Mouse (Mus musculus): Measurements from ENCODE around the gene Abtb2. TPM values are rescaled to one million over a fixed set of nuclear protein-coding genes. Genes with fewer than 3 reads are reported as not detected.

Gene Abtb2
- polyA plus RNA-seq, 1 experiment: 4.4 TPM

- Histone ChIP-seq H3K4me3 (ENCODE audit: insufficient read depth, low read length) (no peak overlapping the region), H3K4me1 (ENCODE audit: control insufficient read depth, insufficient read depth, low read length) (peaks cover 7% of the 10 kb centered on the region), H3K27ac (ENCODE audit: insufficient read depth, low read length) (no peak overlapping the region)
- no peak for TF ChIP-seq CTCF (IDR thresholded peaks at IDR 0.05; ENCODE audit: borderline replicate concordance, insufficient read depth, low read length)
- no peak for TF ChIP-seq POLR2A (IDR thresholded peaks at IDR 0.05; ENCODE audit: low read depth, low read length)
Measured at GRCm38 (mm10) chr2:103609499-103609898, 43.4 kb downstream of the Abtb2 start.

DNA sequence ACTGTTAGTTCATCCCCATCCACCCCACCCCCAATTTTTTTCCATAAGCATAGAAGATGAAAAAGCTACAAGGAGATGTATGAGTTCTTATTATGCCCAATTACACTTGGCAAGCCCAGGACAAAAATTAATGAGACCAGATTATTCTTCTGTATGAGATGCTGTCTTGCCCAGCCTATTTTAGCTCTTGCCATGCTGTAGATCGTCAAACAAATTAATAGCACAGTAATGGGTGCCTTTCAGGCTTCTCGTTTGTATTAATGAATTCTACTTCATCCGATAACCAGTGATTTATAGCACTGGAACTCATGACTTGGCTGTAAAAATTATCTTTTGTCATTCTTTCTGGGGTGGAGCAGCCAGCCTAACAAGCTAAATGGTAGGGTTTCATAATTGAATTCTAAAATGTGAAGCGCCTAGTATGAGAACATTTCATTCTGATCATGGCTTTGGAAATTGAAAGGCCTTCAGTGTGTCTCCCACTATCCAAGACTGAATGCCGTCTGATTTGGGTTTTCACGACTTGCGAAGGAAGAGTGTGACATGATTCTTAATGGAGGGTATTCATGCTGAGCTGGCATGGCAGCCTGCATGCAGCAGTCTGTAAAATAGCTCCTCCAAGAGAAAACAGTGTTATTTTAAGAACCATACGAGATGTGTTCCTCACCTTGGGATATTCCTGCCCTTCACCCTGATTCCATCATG is 44.9 kb downstream of the Abtb2 start:
- TF ChIP-seq POLR2A (IDR thresholded peaks at IDR 0.05; ENCODE audit: low read depth, low read length) (no peak), CTCF (IDR thresholded peaks at IDR 0.05; ENCODE audit: borderline replicate concordance, insufficient read depth, low read length) (no peak)
- Histone ChIP-seq H3K4me1 (ENCODE audit: control insufficient read depth, insufficient read depth, low read length) (peaks cover 7% of the 10 kb centered on the region), H3K27ac (ENCODE audit: insufficient read depth, low read length) (no peak overlapping the region), H3K4me3 (ENCODE audit: insufficient read depth, low read length) (no peak overlapping the region)

DNA sequence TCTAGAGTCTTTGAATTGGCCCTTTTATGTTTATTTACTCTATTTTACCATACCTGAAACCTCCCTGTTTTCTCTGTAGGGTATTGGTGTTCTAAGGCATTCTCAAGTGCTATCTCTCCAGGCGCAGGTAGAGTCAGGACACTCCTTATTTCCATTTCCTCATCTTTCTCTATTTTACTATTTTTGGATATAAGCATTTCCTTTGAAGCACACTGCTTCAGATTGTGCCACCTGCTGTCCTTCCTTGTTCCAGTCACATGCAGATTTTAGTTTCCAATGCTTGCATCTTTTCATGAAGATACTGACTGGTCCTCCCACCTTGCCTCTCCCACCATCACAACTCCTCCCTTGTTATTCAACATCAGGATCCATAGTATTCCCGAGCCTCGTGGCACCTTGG is 47.8 kb downstream of the Abtb2 start:
- no peak overlapping the region for H3K4me3 ChIP-seq (ENCODE audit: insufficient read depth, low read length)
- peaks cover 3% of the 10 kb centered on the region; the same call in 1 of the 2 replicates for H3K4me1 ChIP-seq (ENCODE audit: control insufficient read depth, insufficient read depth, low read length)
- no peak for TF ChIP-seq CTCF (IDR thresholded peaks at IDR 0.05; ENCODE audit: borderline replicate concordance, insufficient read depth, low read length)
- TF ChIP-seq POLR2A (IDR thresholded peaks at IDR 0.05; ENCODE audit: low read depth, low read length): no peak
- H3K27ac ChIP-seq (ENCODE audit: insufficient read depth, low read length): no peak overlapping the region

DNA sequence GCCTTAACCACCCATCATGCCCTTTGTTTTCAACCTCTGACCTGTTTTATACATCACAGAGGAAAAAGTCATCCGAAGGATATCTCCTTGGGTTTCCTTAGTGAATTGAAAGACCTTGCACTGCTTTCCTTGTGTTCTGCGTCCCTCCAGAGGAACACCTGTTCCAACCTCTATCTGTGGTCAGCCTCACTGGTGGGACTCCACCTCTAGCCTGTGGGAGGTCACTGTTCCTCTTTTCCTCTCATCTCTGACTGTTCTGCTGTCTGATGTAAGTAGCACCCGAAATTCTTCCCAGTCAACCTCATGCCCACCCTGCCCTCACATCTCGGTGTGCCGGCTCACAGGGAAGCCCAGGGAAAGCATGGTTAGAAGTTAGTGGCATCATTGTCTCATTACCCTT is 48.9 kb downstream of the Abtb2 start:
- H3K4me3 ChIP-seq (ENCODE audit: insufficient read depth, low read length): no peak overlapping the region
- H3K27ac ChIP-seq (ENCODE audit: insufficient read depth, low read length): no peak overlapping the region
- TF ChIP-seq POLR2A (IDR thresholded peaks at IDR 0.05; ENCODE audit: low read depth, low read length) (no peak), CTCF (IDR thresholded peaks at IDR 0.05; ENCODE audit: borderline replicate concordance, insufficient read depth, low read length) (no peak)
- no peaks in the 10 kb centered on the region for H3K4me1 ChIP-seq (ENCODE audit: control insufficient read depth, insufficient read depth, low read length)

DNA sequence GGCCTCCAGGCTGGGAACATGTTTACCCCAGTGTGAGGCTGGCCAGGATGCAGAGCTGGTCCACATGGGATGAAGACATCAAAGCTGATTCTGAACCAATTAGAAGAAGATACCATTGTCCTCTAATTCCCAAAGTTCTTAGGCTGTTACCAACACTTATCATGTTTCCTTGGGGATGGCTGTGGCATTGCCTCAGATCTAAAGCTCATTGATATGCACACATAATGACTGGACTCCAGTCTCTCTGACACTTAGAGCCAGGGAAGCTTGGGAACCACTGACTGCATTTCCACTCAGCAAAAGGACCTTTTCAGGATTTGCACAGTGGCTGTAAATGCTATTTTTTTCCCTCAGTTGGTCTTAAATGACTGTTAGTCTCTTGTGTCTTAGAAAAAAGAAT is 52.3 kb downstream of the Abtb2 start:
- H3K27ac ChIP-seq (ENCODE audit: insufficient read depth, low read length): no peak overlapping the region
- H3K4me1 ChIP-seq (ENCODE audit: control insufficient read depth, insufficient read depth, low read length): no peaks in the 10 kb centered on the region
- TF ChIP-seq CTCF (IDR thresholded peaks at IDR 0.05; ENCODE audit: borderline replicate concordance, insufficient read depth, low read length): no peak
- no peak for TF ChIP-seq POLR2A (IDR thresholded peaks at IDR 0.05; ENCODE audit: low read depth, low read length)
- H3K4me3 ChIP-seq (ENCODE audit: insufficient read depth, low read length): no peak overlapping the region

- Histone ChIP-seq H3K27ac (ENCODE audit: insufficient read depth, low read length) (no peak overlapping the region), H3K4me3 (ENCODE audit: insufficient read depth, low read length) (no peak overlapping the region), H3K4me1 (ENCODE audit: control insufficient read depth, insufficient read depth, low read length) (no peaks in the 10 kb centered on the region)
- TF ChIP-seq POLR2A (IDR thresholded peaks at IDR 0.05; ENCODE audit: low read depth, low read length) (no peak), CTCF (IDR thresholded peaks at IDR 0.05; ENCODE audit: borderline replicate concordance, insufficient read depth, low read length) (no peak)
Measured at GRCm38 (mm10) chr2:103622950-103623349, 56.8 kb downstream of the Abtb2 start.

- TF ChIP-seq POLR2A (IDR thresholded peaks at IDR 0.05; ENCODE audit: low read depth, low read length) (no peak), CTCF (IDR thresholded peaks at IDR 0.05; ENCODE audit: borderline replicate concordance, insufficient read depth, low read length) (no peak)
Measured at GRCm38 (mm10) chr2:103625349-103625932, 59.3 kb downstream of the Abtb2 start.

DNA sequence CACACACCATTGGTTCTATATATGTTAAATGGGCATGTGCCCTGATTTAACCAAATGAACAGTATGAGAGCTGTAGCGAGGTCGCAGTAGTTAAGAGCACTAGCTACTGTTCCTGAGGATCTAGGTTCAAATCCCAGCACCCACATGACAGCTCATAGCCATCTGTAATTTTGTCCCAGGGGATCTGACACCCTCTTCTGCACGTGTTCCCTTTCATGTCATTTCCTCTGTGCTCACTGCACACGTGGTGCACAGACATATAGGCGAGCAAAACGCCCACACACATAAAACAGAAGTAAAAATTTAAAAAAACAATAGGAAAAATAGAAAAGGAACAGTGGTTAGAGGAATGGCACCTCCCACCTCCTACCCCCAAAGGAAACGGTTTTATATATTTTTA is 61.0 kb downstream of the Abtb2 start:
- Histone ChIP-seq H3K4me1 (ENCODE audit: control insufficient read depth, insufficient read depth, low read length) (peaks cover 5% of the 10 kb centered on the region), H3K4me3 (ENCODE audit: insufficient read depth, low read length) (no peak overlapping the region), H3K27ac (ENCODE audit: insufficient read depth, low read length) (no peak overlapping the region)
- no peak for TF ChIP-seq CTCF (IDR thresholded peaks at IDR 0.05; ENCODE audit: borderline replicate concordance, insufficient read depth, low read length)
- no peak for TF ChIP-seq POLR2A (IDR thresholded peaks at IDR 0.05; ENCODE audit: low read depth, low read length)

More at GRCm38 (mm10) chr2:103625349-103625932, 59.3 kb downstream of the Abtb2 start:
- no peak overlapping the region for H3K4me3 ChIP-seq (ENCODE audit: insufficient read depth, low read length)
- no peaks in the 10 kb centered on the region for H3K4me1 ChIP-seq (ENCODE audit: control insufficient read depth, insufficient read depth, low read length)
- H3K27ac ChIP-seq (ENCODE audit: insufficient read depth, low read length): no peak overlapping the region

DNA sequence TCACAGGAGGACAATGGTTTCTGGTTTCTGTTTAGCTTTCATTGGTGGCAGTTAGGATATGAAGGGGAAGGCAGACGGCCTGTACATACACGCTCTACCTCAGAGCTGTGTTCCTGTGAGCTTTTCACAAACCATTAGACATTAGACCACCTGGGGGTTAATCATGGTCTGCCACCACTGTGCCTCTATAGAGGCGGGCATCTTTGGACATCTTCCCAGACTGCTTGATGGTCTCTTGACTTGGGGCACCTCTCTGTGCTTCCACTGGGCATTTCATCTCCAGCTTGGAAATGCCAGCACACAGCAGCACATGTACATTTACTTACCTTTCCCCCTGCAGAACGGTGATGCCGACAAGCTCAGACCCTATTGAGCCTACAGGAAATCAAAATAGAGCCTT is 63.8 kb downstream of the Abtb2 start:
- Histone ChIP-seq H3K4me3 (ENCODE audit: insufficient read depth, low read length) (no peak overlapping the region), H3K4me1 (ENCODE audit: control insufficient read depth, insufficient read depth, low read length) (peaks cover 11% of the 10 kb centered on the region), H3K27ac (ENCODE audit: insufficient read depth, low read length) (no peak overlapping the region)
- TF ChIP-seq POLR2A (IDR thresholded peaks at IDR 0.05; ENCODE audit: low read depth, low read length) (no peak), CTCF (IDR thresholded peaks at IDR 0.05; ENCODE audit: borderline replicate concordance, insufficient read depth, low read length) (no peak)

DNA sequence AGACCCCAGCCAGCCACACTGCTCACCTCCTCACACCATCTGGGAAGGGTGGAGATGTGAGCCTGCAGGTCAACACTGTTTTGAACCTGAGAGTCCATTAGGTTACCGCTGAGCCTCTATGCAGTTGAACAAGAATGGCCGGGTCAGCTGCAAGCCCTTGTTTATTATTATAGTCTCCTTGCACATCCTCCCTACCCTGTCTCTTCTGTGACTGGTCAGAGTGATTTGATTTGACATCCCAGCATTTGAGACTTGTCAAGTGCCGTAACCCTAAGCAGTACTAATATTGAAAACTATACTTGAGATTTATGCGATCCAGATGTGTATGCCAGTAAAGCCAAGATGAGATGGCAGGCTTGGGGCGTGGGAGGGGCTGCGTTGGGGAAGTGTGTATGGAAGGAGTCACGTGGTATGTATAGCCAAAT is 65.2 kb downstream of the Abtb2 start:
- Histone ChIP-seq H3K27ac (ENCODE audit: insufficient read depth, low read length) (no peak overlapping the region), H3K4me1 (ENCODE audit: control insufficient read depth, insufficient read depth, low read length) (peaks cover 11% of the 10 kb centered on the region)

More for the DNA sequence above, 65.2 kb downstream of the Abtb2 start:
- H3K4me3 ChIP-seq (ENCODE audit: insufficient read depth, low read length): no peak overlapping the region
- no peak for TF ChIP-seq CTCF (IDR thresholded peaks at IDR 0.05; ENCODE audit: borderline replicate concordance, insufficient read depth, low read length)
- TF ChIP-seq POLR2A (IDR thresholded peaks at IDR 0.05; ENCODE audit: low read depth, low read length): no peak
